1 mouse cellular context compared by ENCODE assay signal in genomic region chr7:116333713-116334668, GRCm38 (mm10).
TF ChIP-seq lines count a peak whose summit lies in the region.

Gene Rps13 (minus strand): TSS chr7:116334195.

TF ChIP-seq in CH12.LX, 34 proteins besides CTCF, POLR2A, EP300 and RAD21 (continued from another document):
- TF ChIP-seq CHD2 (IDR thresholded peaks at IDR 0.05; ENCODE audit: low read length): 0 out of 2 replicates have a peak, but pooled peaks have one; percentile 19
- peak; percentile 91 for TF ChIP-seq TCF12 (IDR thresholded peaks at IDR 0.05; ENCODE audit: low read depth, low read length)
- peak; percentile 91; the same call in 1 of the 2 replicates for TF ChIP-seq MYC (IDR thresholded peaks at IDR 0.05; ENCODE audit: low read depth, low read length)
- TF ChIP-seq MAZ (IDR thresholded peaks at IDR 0.05; ENCODE audit: low read depth, low read length): no peak
- TF ChIP-seq GABPA (IDR thresholded peaks at IDR 0.05; ENCODE audit: insufficient replicate concordance, low read depth, low read length): peak; percentile 15; the same call in 1 of the 2 replicates
- TF ChIP-seq BHLHE40 (IDR thresholded peaks at IDR 0.05; ENCODE audit: low read depth, low read length): no peak
- peak; percentile 97 for TF ChIP-seq NELFE (IDR thresholded peaks at IDR 0.05; ENCODE audit: low read depth, low read length)
- no peak for TF ChIP-seq RCOR1 (conservative IDR thresholded peaks at IDR 0.05; ENCODE audit: low read depth, low read length)
- peak; percentile 23; the same call in 1 of the 2 replicates for TF ChIP-seq IRF4 (IDR thresholded peaks at IDR 0.05; ENCODE audit: low read depth, low read length)
- 0 out of 2 replicates have a peak, but pooled peaks have one; percentile 36 for TF ChIP-seq NRF1 (IDR thresholded peaks at IDR 0.05; ENCODE audit: low read depth, low read length)
- TF ChIP-seq SMC3 (IDR thresholded peaks at IDR 0.05; ENCODE audit: low read depth, low read length): no peak
- TF ChIP-seq ZNF384 (IDR thresholded peaks at IDR 0.05; ENCODE audit: low read depth, low read length): no peak
- TF ChIP-seq HCFC1 (IDR thresholded peaks at IDR 0.05; ENCODE audit: low read depth, low read length): peak; percentile 89
- TF ChIP-seq UBTF (IDR thresholded peaks at IDR 0.05; ENCODE audit: low read depth, low read length): no peak
- TF ChIP-seq ELF1 (IDR thresholded peaks at IDR 0.05; ENCODE audit: low read depth, low read length): peak; percentile 82
